Mouse (Mus musculus): ENCODE results near the gene Otop1. TPM values are rescaled to one million over a fixed set of nuclear protein-coding genes. Genes with fewer than 3 reads are reported as not detected.

The Otop1 gene
- polyA plus RNA-seq, 1 experiment = not detected

DNA sequence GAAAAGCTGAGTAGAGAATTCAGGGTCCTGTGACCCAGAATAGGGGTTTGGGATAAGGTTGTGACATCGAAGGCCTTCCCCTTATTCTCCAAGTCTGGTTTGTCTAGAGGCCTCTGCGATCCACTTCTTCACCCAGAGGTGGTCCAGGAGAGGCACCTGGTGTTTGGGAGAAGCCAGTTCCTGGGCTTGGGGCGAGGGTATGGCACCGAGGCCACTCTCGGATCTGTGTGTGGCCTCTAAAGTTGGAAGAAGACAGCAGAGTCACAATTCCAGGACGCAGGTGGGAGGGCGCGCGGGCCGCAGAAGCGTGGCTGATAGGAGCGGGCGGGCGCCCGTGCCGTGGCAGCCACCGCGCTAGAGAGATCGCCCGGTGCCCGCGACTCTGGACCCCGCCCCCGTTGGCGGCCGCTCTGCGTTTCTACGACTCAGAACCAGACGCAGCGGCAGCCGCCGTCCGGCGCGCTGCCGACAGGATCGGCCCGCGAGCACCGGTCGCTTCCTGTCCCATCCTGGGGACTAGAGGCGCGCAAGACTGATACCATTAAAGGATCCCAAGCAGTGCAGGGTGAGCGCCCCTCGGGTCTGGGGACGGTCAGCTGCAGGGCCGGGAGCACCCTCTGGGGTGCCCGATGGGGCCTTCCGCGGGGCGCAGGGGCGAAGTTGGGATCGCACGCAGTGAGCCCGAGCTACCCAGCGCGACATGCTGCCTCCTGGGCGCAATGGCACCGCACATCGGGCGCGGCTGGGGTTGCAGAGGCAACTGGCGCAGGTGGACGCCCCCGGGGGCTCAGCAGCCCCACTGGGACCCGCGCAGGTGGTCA lies 43.4 kb downstream of the Otop1 start, which contains the start of gene Drd5:
Gene Drd5 (plus strand): TSS at position 402 of the 821 bp plus-strand sequence.
- no peak within 1 kb of the TSS for H3K4me3 ChIP-seq (ENCODE audit: low read depth, low read length)

DNA sequence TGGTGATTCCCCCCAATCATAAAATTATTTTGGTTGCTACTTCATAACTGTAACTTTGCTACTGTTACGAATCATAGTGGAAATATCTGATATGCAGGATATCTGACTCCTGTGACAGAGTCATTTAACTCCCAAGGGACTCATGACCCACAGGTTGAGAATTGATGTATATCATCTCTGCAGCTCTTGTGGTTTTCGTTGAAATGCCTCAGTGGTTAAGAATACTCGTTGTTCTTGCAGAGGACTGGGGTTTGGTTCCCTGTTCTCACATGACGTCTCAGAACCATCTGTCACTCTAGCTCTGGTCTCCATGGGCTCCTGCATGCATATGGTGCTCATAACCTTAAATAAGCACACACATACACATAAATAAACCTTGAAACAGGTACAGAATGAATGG lies 57.6 kb downstream of the Otop1 start:
- H3K27me3 ChIP-seq (ENCODE audit: control insufficient read depth, insufficient read depth, low read length) = no peaks in the 10 kb centered on the region; the same call in 1 of the 2 replicates
- no peak overlapping the region for H3K27ac ChIP-seq (ENCODE audit: insufficient read depth, low read depth, low read length)
- no peaks in the 10 kb centered on the region for H3K36me3 ChIP-seq (ENCODE audit: control insufficient read depth, insufficient read depth, low read length)
- H3K4me1 ChIP-seq (ENCODE audit: control insufficient read depth, insufficient read depth, insufficient read length, low read length) = no peaks in the 10 kb centered on the region
- 74% methylated on average over 4 of the region's 4 CpGs for WGBS
- TF ChIP-seq CTCF (IDR thresholded peaks at IDR 0.05; ENCODE audit: extremely low read depth, insufficient read length, insufficient replicate concordance, low read depth, low read length) = no peak
- no peak for TF ChIP-seq POLR2A (IDR thresholded peaks at IDR 0.05; ENCODE audit: low read depth, low read length)
- no peak overlapping the region for H3K4me3 ChIP-seq (ENCODE audit: low read depth, low read length)

More for the DNA sequence above, 43.4 kb downstream of the Otop1 start, which contains the start of gene Drd5:
- TF ChIP-seq POLR2A (IDR thresholded peaks at IDR 0.05; ENCODE audit: low read depth, low read length) (no peak), CTCF (IDR thresholded peaks at IDR 0.05; ENCODE audit: extremely low read depth, insufficient read length, insufficient replicate concordance, low read depth, low read length) (no peak)
- Histone ChIP-seq H3K27me3 (ENCODE audit: control insufficient read depth, insufficient read depth, low read length) (peaks cover 11% of the 10 kb centered on the region; the same call in 1 of the 2 replicates), H3K4me1 (ENCODE audit: control insufficient read depth, insufficient read depth, insufficient read length, low read length) (no peaks in the 10 kb centered on the region), H3K36me3 (ENCODE audit: control insufficient read depth, insufficient read depth, low read length) (no peaks in the 10 kb centered on the region), H3K27ac (ENCODE audit: insufficient read depth, low read depth, low read length) (no peak within 1 kb of the TSS)
- WGBS = 4% methylated on average over 67 of the region's 67 CpGs

DNA sequence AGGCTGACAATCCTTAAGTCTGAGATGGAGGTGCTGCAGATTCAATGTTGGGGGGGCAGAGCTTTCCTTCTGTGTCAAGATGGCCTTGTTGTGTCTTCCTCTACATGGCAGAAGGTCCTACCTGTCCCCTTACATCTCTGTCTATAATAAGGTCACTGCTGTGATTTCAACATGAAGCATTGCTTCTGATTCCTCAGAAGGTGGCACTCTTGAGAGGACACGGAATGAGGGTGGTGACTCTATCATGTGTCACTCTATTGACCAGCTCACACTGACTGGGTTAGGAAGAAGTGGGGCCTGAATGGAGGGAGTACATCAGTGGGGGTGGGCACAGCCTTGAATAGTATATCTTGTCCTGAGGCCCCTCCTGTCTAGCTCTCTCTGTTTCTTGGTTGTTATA lies 58.8 kb downstream of the Otop1 start:
- Histone ChIP-seq H3K4me1 (ENCODE audit: control insufficient read depth, insufficient read depth, insufficient read length, low read length) (no peaks in the 10 kb centered on the region), H3K27me3 (ENCODE audit: control insufficient read depth, insufficient read depth, low read length) (no peaks in the 10 kb centered on the region; the same call in 1 of the 2 replicates), H3K36me3 (ENCODE audit: control insufficient read depth, insufficient read depth, low read length) (no peaks in the 10 kb centered on the region), H3K27ac (ENCODE audit: insufficient read depth, low read depth, low read length) (no peak overlapping the region), H3K4me3 (ENCODE audit: low read depth, low read length) (no peak overlapping the region)
- TF ChIP-seq POLR2A (IDR thresholded peaks at IDR 0.05; ENCODE audit: low read depth, low read length) = no peak
- TF ChIP-seq CTCF (IDR thresholded peaks at IDR 0.05; ENCODE audit: extremely low read depth, insufficient read length, insufficient replicate concordance, low read depth, low read length) = no peak
- WGBS = 29% methylated on average over 1 of the region's 1 CpGs

DNA sequence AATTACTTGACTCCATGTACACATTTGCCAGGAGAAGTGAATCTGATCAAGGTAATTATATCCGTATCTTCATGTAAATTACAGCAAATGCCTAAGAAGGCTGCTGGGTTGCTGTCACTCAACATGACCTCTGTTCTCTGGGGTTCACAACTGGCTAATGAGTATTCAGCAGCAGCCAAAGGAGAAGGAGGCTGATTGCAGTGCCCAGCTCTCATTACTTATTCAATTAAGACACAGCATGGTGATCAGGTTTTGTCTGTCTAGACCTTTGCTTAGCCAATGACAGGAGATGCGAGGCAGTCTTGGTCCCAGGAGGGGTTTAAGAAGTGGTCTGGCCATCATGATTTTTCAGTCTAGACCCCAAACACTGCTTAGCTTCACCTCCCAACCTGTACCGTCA lies 67.3 kb downstream of the Otop1 start:
- H3K4me3 ChIP-seq (ENCODE audit: low read depth, low read length) = no peak overlapping the region
- 79% methylated on average over 3 of the region's 3 CpGs for WGBS
- no peaks in the 10 kb centered on the region for H3K4me1 ChIP-seq (ENCODE audit: control insufficient read depth, insufficient read depth, insufficient read length, low read length)
- no peaks in the 10 kb centered on the region for H3K36me3 ChIP-seq (ENCODE audit: control insufficient read depth, insufficient read depth, low read length)
- H3K27me3 ChIP-seq (ENCODE audit: control insufficient read depth, insufficient read depth, low read length) = no peaks in the 10 kb centered on the region
- TF ChIP-seq CTCF (IDR thresholded peaks at IDR 0.05; ENCODE audit: extremely low read depth, insufficient read length, insufficient replicate concordance, low read depth, low read length) (no peak), POLR2A (IDR thresholded peaks at IDR 0.05; ENCODE audit: low read depth, low read length) (no peak)
- H3K27ac ChIP-seq (ENCODE audit: insufficient read depth, low read depth, low read length) = no peak overlapping the region

DNA sequence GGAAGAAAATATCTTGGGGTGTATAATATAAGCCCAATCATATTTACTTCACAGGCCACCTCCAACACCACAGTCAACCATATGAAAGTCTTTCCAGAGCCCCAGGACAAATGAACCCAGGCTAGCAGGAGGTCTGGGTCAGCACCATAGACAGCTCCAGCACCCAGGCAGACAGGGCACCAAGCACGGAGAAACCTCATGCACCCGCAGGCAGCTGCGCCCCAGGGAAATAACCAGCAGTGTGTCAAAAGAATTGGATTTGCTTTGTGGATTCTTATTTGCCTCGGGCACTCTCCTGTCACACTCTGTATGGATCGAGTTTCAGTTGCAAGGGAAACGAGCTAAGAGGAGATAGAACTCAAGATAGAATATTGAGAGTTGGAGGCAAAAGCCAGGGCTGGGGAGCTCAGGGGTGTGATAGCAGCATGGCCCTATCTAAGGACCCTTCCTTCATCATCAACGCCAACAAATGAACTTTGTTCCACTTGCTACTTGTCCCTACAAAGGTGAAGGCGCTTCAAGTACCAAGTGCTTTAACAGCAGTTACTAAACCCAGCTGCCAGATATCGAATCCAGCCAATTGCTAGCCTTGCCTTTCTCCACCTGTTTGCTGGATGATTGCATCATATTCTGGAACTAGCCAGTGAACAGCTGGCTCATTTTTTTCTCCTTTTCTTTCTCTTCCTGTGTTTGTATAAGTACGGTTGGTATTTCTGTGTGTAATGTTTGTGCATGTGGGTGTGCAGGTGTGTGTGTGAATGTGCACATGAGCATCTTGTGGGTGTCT lies 71.1 kb downstream of the Otop1 start:
- Histone ChIP-seq H3K36me3 (ENCODE audit: control insufficient read depth, insufficient read depth, low read length) (no peaks in the 10 kb centered on the region), H3K4me3 (ENCODE audit: low read depth, low read length) (no peak overlapping the region), H3K4me1 (ENCODE audit: control insufficient read depth, insufficient read depth, insufficient read length, low read length) (no peaks in the 10 kb centered on the region), H3K27me3 (ENCODE audit: control insufficient read depth, insufficient read depth, low read length) (no peaks in the 10 kb centered on the region), H3K27ac (ENCODE audit: insufficient read depth, low read depth, low read length) (no peak overlapping the region)
- WGBS = 15% methylated on average over 10 of the region's 10 CpGs
- no peak for TF ChIP-seq CTCF (IDR thresholded peaks at IDR 0.05; ENCODE audit: extremely low read depth, insufficient read length, insufficient replicate concordance, low read depth, low read length)
- no peak for TF ChIP-seq POLR2A (IDR thresholded peaks at IDR 0.05; ENCODE audit: low read depth, low read length)

DNA sequence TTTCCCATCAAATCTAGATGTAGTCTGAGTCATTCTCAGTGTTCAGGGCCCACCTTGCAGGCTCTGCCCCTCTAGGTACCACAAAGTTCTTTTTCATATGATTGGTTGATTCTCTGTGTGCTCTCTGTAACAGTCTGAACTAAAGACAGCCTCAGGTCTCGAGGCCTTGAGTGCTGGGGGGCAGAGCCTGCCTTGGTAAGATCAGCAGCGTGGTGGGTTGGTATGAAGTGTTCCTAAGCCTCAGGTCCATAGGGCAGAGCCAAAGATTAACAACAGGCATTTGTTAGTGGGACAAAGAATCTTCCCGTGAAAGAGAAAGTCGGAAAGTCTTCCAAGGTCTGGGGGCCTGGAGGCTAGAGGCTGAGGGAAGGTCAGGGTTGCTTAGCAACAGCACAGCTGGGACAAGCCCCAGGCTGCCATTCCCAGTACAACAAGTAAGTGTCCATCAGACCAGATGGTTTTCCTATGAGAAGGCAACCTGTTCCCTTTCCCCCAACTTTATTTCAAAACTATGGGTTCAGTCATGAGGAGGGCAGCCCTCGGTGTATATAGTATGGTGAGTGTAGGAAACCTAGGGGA lies 74.7 kb downstream of the Otop1 start:
- TF ChIP-seq POLR2A (IDR thresholded peaks at IDR 0.05; ENCODE audit: low read depth, low read length) = no peak
- no peak for TF ChIP-seq CTCF (IDR thresholded peaks at IDR 0.05; ENCODE audit: extremely low read depth, insufficient read length, insufficient replicate concordance, low read depth, low read length)
- Histone ChIP-seq H3K36me3 (ENCODE audit: control insufficient read depth, insufficient read depth, low read length) (no peaks in the 10 kb centered on the region), H3K27ac (ENCODE audit: insufficient read depth, low read depth, low read length) (no peak overlapping the region), H3K27me3 (ENCODE audit: control insufficient read depth, insufficient read depth, low read length) (no peaks in the 10 kb centered on the region), H3K4me1 (ENCODE audit: control insufficient read depth, insufficient read depth, insufficient read length, low read length) (no peaks in the 10 kb centered on the region), H3K4me3 (ENCODE audit: low read depth, low read length) (no peak overlapping the region)
- 47% methylated on average over 5 of the region's 5 CpGs for WGBS

Other genes starting within 250 kb of the Otop1 start
- gene Stx18, start 237.2 kb upstream of the Otop1 start, polyA plus RNA-seq (2012; rRNA removed) = 6.1 and 9.7 TPM in 2 replicates
- gene Nsg1, start 116.1 kb upstream of the Otop1 start, polyA plus RNA-seq (2012; rRNA removed) = 1.9 and 3.4 TPM in 2 replicates
- 5.4 and 8.1 TPM in 2 replicates for gene Zbtb49, start 55.5 kb upstream of the Otop1 start, polyA plus RNA-seq (2012; rRNA removed)
- 0.23 and 1.4 TPM in 2 replicates for gene Lyar, start 55.5 kb upstream of the Otop1 start, polyA plus RNA-seq (2012; rRNA removed)
- 9.6 and 19.7 TPM in 2 replicates for gene Tmem128, start 15.8 kb upstream of the Otop1 start, polyA plus RNA-seq (2012; rRNA removed)
- not detected in 2 replicates for gene Drd5, start 43.4 kb downstream of the Otop1 start, polyA plus RNA-seq (2012; rRNA removed)
- 5.4 and 17.3 TPM in 2 replicates for gene Slc2a9, start 227.2 kb downstream of the Otop1 start, polyA plus RNA-seq (2012; rRNA removed)

Data from small intestine, adult 2 months (tissue).